Mouse (Mus musculus): Measurements from ENCODE around the gene Lrig1.

DNA sequence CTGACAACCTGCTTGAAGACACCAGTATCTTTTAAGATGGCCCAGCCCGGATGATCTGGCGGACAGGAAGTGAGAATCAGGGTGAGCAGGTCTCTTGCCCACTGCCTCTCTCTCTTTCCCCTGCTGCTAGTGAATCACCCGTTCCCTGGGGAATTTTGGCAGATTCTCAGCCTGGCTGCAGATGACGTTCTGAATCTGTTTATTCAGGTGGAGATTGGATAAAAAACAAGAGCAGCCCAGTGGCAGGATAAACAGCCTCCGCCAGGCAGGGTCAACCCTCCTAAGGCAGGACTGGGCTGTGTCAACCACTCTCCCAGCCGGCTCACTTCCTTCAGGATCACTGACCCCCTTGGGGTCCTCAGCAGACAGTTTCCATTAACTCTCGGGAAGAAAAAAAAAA is 59.7 kb downstream of the Lrig1 start:
- TF ChIP-seq CTCF (IDR thresholded peaks at IDR 0.05; ENCODE audit: insufficient read depth, low read depth, low read length): no peak
- TF ChIP-seq POLR2A (IDR thresholded peaks at IDR 0.05; ENCODE audit: insufficient read depth, low read depth, low read length): no peak
